Mouse (Mus musculus): ENCODE measurements around the gene Bcl11b. TPM values are rescaled to one million over a fixed set of nuclear protein-coding genes. Genes with fewer than 3 reads are reported as not detected.

Bcl11b gene
- polyA plus RNA-seq, 1 experiment: 0.11 TPM

DNA sequence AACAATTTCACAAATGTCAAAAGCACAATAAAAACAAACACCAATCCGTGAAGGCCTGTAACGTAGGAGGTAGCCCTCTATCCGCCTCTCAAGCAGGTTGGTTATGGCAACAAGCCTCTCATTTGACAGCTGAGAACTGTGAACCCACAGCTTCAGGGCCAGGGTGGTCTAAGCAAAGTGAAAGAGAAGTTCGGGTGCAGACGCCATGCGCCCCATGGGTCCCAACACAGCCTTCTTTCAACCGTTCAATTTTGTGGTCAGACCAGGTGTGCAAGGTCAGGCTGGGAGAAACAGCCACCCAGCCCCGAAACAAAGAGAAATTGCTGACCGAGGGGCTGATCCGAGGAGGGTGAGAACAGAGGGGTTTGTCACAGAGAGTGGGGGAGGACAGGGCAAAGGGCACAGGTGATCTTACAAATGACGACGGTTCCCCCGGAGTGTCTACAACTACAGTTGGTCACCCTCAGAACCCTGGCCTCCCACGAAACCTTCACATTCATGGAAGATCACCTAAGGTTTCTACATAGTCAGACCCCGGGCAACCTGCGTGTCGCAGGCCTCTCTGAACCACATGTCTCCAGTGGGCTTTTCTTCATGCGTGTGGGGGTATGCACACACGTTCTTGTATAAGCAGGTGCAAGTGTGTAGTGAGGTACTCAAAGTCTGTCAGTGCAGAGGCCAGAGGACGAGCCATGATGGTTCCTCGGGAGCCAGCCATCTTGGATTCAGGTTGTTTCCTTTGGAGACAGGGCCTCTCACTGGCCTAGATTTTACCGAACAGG is 77.1 kb downstream of the Bcl11b start:
- no peaks in the 10 kb centered on the region for H3K36me3 ChIP-seq (ENCODE audit: control insufficient read depth, insufficient read depth, low read length)
- TF ChIP-seq CTCF (IDR thresholded peaks at IDR 0.05; ENCODE audit: control insufficient read depth, insufficient read depth, insufficient replicate concordance, low read depth, low read length) (no peak), POLR2A (IDR thresholded peaks at IDR 0.05; ENCODE audit: control insufficient read depth, low read depth, low read length) (no peak)

GRCm38 (mm10) chr12:107924696-107925095 is 78.7 kb downstream of the Bcl11b start:
- Histone ChIP-seq H3K4me1 (ENCODE audit: control insufficient read depth, insufficient read depth, low read length) (no peaks in the 10 kb centered on the region), H3K27ac (ENCODE audit: control insufficient read depth, insufficient read depth, low read depth, low read length) (no peak overlapping the region), H3K36me3 (ENCODE audit: control insufficient read depth, insufficient read depth, low read length) (no peaks in the 10 kb centered on the region), H3K4me3 (ENCODE audit: control insufficient read depth, low read depth, low read length) (no peak overlapping the region), H3K27me3 (ENCODE audit: control insufficient read depth, insufficient read depth, low read length) (no peaks in the 10 kb centered on the region)
- no peak for TF ChIP-seq POLR2A (IDR thresholded peaks at IDR 0.05; ENCODE audit: control insufficient read depth, low read depth, low read length)
- TF ChIP-seq CTCF (IDR thresholded peaks at IDR 0.05; ENCODE audit: control insufficient read depth, insufficient read depth, insufficient replicate concordance, low read depth, low read length): no peak

More for the DNA sequence above, 77.1 kb downstream of the Bcl11b start:
- H3K4me3 ChIP-seq (ENCODE audit: control insufficient read depth, low read depth, low read length): no peak overlapping the region
- no peaks in the 10 kb centered on the region for H3K4me1 ChIP-seq (ENCODE audit: control insufficient read depth, insufficient read depth, low read length)
- no peaks in the 10 kb centered on the region for H3K27me3 ChIP-seq (ENCODE audit: control insufficient read depth, insufficient read depth, low read length)
- H3K27ac ChIP-seq (ENCODE audit: control insufficient read depth, insufficient read depth, low read depth, low read length): no peak overlapping the region

- Histone ChIP-seq H3K4me1 (ENCODE audit: control insufficient read depth, insufficient read depth, low read length) (no peaks in the 10 kb centered on the region), H3K27me3 (ENCODE audit: control insufficient read depth, insufficient read depth, low read length) (no peaks in the 10 kb centered on the region)
Measured at GRCm38 (mm10) chr12:107923963-107924362, 79.4 kb downstream of the Bcl11b start.

DNA sequence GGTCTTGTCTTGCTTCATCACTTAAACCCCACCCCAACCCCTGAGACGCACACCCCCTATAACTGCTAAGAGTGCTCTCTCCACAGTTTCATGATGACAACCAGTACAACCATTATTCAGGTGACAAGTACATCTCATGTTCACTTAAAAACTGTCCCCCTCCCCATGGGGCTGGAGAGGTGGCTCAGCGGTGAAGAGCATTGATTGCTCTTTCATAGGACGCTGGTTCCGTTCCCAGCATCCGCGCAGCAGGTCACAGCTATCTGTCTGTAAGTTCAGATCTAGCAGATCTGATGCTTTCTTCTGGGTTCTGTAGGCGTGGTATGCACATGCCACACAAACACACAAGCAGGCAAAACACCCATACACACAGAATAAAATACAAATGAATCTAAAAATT is 81.2 kb downstream of the Bcl11b start:
- H3K4me1 ChIP-seq (ENCODE audit: control insufficient read depth, insufficient read depth, low read length): no peaks in the 10 kb centered on the region
- no peak overlapping the region for H3K27ac ChIP-seq (ENCODE audit: control insufficient read depth, insufficient read depth, low read depth, low read length)
- H3K4me3 ChIP-seq (ENCODE audit: control insufficient read depth, low read depth, low read length): no peak overlapping the region
- TF ChIP-seq CTCF (IDR thresholded peaks at IDR 0.05; ENCODE audit: control insufficient read depth, insufficient read depth, insufficient replicate concordance, low read depth, low read length) (no peak), POLR2A (IDR thresholded peaks at IDR 0.05; ENCODE audit: control insufficient read depth, low read depth, low read length) (no peak)
- H3K27me3 ChIP-seq (ENCODE audit: control insufficient read depth, insufficient read depth, low read length): no peaks in the 10 kb centered on the region
- H3K36me3 ChIP-seq (ENCODE audit: control insufficient read depth, insufficient read depth, low read length): no peaks in the 10 kb centered on the region

More at GRCm38 (mm10) chr12:107923963-107924362, 79.4 kb downstream of the Bcl11b start:
- Histone ChIP-seq H3K4me3 (ENCODE audit: control insufficient read depth, low read depth, low read length) (no peak overlapping the region), H3K36me3 (ENCODE audit: control insufficient read depth, insufficient read depth, low read length) (no peaks in the 10 kb centered on the region), H3K27ac (ENCODE audit: control insufficient read depth, insufficient read depth, low read depth, low read length) (no peak overlapping the region)
- TF ChIP-seq CTCF (IDR thresholded peaks at IDR 0.05; ENCODE audit: control insufficient read depth, insufficient read depth, insufficient replicate concordance, low read depth, low read length): no peak
- TF ChIP-seq POLR2A (IDR thresholded peaks at IDR 0.05; ENCODE audit: control insufficient read depth, low read depth, low read length): no peak

DNA sequence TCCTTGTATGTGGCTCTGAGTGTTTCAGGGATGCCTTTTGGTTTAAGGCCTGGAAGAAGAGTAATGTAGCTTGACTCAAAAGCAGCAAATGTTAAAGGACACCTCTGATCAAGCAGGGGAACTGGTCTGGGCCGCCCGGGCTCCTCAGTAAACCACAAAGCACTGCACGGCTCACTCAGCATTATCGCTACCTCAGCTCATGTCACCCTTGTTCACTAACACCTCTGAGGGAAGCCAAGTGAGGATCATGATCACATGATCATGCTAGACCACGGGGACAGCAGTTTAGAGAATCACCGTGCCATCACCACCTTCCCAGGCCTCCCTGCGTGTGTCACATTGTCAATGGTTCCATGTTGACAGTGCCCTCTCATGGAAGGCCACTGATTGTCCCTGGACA is 81.8 kb downstream of the Bcl11b start:
- TF ChIP-seq CTCF (IDR thresholded peaks at IDR 0.05; ENCODE audit: control insufficient read depth, insufficient read depth, insufficient replicate concordance, low read depth, low read length): no peak
- no peak for TF ChIP-seq POLR2A (IDR thresholded peaks at IDR 0.05; ENCODE audit: control insufficient read depth, low read depth, low read length)
- Histone ChIP-seq H3K4me3 (ENCODE audit: control insufficient read depth, low read depth, low read length) (no peak overlapping the region), H3K4me1 (ENCODE audit: control insufficient read depth, insufficient read depth, low read length) (no peaks in the 10 kb centered on the region), H3K27me3 (ENCODE audit: control insufficient read depth, insufficient read depth, low read length) (no peaks in the 10 kb centered on the region), H3K36me3 (ENCODE audit: control insufficient read depth, insufficient read depth, low read length) (no peaks in the 10 kb centered on the region), H3K27ac (ENCODE audit: control insufficient read depth, insufficient read depth, low read depth, low read length) (no peak overlapping the region)

DNA sequence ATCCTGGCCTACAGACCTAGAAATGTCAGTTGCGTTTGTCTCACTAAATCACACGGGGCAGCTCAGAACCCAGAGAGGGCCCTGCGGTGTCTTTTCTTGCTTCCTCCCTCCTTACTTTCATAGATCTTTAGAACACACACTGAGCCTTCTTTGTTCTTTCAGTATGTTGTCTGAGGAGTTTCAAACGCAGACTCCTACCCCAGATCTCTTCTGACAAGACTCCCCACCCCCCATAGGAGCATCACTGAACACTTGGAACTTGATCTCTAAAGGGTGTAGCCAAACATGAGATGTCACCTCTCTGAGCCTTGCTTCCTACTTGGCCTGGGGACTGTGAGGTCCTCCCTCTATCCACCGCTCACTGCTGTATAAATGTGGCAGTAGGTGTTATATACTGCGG is 82.2 kb downstream of the Bcl11b start:
- H3K27ac ChIP-seq (ENCODE audit: control insufficient read depth, insufficient read depth, low read depth, low read length): no peak overlapping the region
- H3K27me3 ChIP-seq (ENCODE audit: control insufficient read depth, insufficient read depth, low read length): no peaks in the 10 kb centered on the region
- no peaks in the 10 kb centered on the region for H3K36me3 ChIP-seq (ENCODE audit: control insufficient read depth, insufficient read depth, low read length)
- peaks cover 4% of the 10 kb centered on the region for H3K4me1 ChIP-seq (ENCODE audit: control insufficient read depth, insufficient read depth, low read length)
- H3K4me3 ChIP-seq (ENCODE audit: control insufficient read depth, low read depth, low read length): no peak overlapping the region
- TF ChIP-seq POLR2A (IDR thresholded peaks at IDR 0.05; ENCODE audit: control insufficient read depth, low read depth, low read length): no peak
- TF ChIP-seq CTCF (IDR thresholded peaks at IDR 0.05; ENCODE audit: control insufficient read depth, insufficient read depth, insufficient replicate concordance, low read depth, low read length): no peak

DNA sequence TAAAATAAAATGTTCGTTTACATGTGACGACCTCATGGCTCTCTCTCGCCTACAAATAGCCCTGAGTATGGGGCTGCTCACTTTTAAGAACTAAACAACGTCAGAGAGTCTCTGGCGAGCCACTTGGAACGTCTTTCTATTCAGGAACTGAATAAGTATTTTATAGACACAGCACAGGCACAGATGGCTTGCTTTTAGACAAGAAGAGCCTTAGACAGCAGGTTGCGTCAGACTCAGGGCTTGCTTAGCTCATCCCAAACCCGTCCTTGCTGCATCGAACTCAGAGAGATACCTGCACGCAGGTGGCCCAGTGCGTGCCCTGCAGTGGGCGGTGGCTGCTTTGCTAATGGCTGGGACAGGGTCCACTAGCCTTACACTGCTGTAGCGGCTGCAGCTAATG is 82.7 kb downstream of the Bcl11b start:
- no peak overlapping the region for H3K27ac ChIP-seq (ENCODE audit: control insufficient read depth, insufficient read depth, low read depth, low read length)
- TF ChIP-seq POLR2A (IDR thresholded peaks at IDR 0.05; ENCODE audit: control insufficient read depth, low read depth, low read length) (no peak), CTCF (IDR thresholded peaks at IDR 0.05; ENCODE audit: control insufficient read depth, insufficient read depth, insufficient replicate concordance, low read depth, low read length) (no peak)

More for the DNA sequence above, 82.7 kb downstream of the Bcl11b start:
- Histone ChIP-seq H3K4me1 (ENCODE audit: control insufficient read depth, insufficient read depth, low read length) (peaks cover 8% of the 10 kb centered on the region), H3K27me3 (ENCODE audit: control insufficient read depth, insufficient read depth, low read length) (no peaks in the 10 kb centered on the region), H3K36me3 (ENCODE audit: control insufficient read depth, insufficient read depth, low read length) (no peaks in the 10 kb centered on the region), H3K4me3 (ENCODE audit: control insufficient read depth, low read depth, low read length) (no peak overlapping the region)

Measured in testis, adult 2 months (tissue).